Mouse (Mus musculus) yolk sac, embryonic 10.5 days (tissue): ENCODE measurements around the gene Mpp3.
A peak's percentile ranks its signal among the peaks of the same experiment; 100 is the strongest.
"Not testable (repeated sequence)": the region's sequence is repeated elsewhere in the genome, so short reads cannot be mapped to it uniquely, and the experiment has no call there.

Source experiments
- DNase-seq: peaks from one replicate; pipeline ENCODE4 v3.0.0-alpha.2; 2017; ENCODE audit warnings: low spot score

The Mpp3 gene

GRCm38 (mm10) chr11:102010140-102010539 lies 18.1 kb downstream of the Mpp3 start:
- DNase-seq = no peak

GRCm38 (mm10) chr11:102008954-102009637 lies 19.2 kb downstream of the Mpp3 start:
- DNase-seq = no peak

GRCm38 (mm10) chr11:102008372-102008771 lies 19.9 kb downstream of the Mpp3 start:
- no peak for DNase-seq

GRCm38 (mm10) chr11:102006688-102007087 lies 21.6 kb downstream of the Mpp3 start:
- DNase-seq = no peak

GRCm38 (mm10) chr11:102006271-102006670 lies 22.0 kb downstream of the Mpp3 start:
- DNase-seq = no peak

- DNase-seq = no peak
Observed at GRCm38 (mm10) chr11:102004251-102004650, 24.0 kb downstream of the Mpp3 start.

GRCm38 (mm10) chr11:101999466-101999865 lies 28.8 kb downstream of the Mpp3 start:
- DNase-seq = no peak

GRCm38 (mm10) chr11:101998258-101998657 lies 30.0 kb downstream of the Mpp3 start:
- DNase-seq = no peak

- DNase-seq = no peak
Observed at GRCm38 (mm10) chr11:101995938-101996337, 32.3 kb downstream of the Mpp3 start.

GRCm38 (mm10) chr11:101994100-101994499 lies 34.2 kb downstream of the Mpp3 start:
- no peak for DNase-seq

- DNase-seq = no peak
Observed at GRCm38 (mm10) chr11:101992411-101992810, 35.9 kb downstream of the Mpp3 start.

- no peak for DNase-seq
Observed at GRCm38 (mm10) chr11:101991813-101992212, 36.4 kb downstream of the Mpp3 start.

GRCm38 (mm10) chr11:101990244-101990643 lies 38.0 kb downstream of the Mpp3 start:
- no peak for DNase-seq

GRCm38 (mm10) chr11:101986913-101987312 lies 41.3 kb downstream of the Mpp3 start, which contains the start of gene Dusp3:
Gene Dusp3, minus strand, starts transcription at chr11:101987013.
- no peak for DNase-seq

GRCm38 (mm10) chr11:101985990-101986389 lies 42.3 kb downstream of the Mpp3 start:
- peak; percentile 74 for DNase-seq

GRCm38 (mm10) chr11:101985450-101985849 lies 42.8 kb downstream of the Mpp3 start:
- not testable (repeated sequence) for DNase-seq

- DNase-seq = peak; percentile 93
Observed at GRCm38 (mm10) chr11:101984054-101985025, 43.9 kb downstream of the Mpp3 start, which contains the start of gene Cfap97d1. Gene Cfap97d1, plus strand, starts transcription at chr11:101984279.

GRCm38 (mm10) chr11:101983431-101983921 lies 44.8 kb downstream of the Mpp3 start:
- DNase-seq = no peak

- no peak for DNase-seq
Observed at GRCm38 (mm10) chr11:101982981-101983411, 45.3 kb downstream of the Mpp3 start.

GRCm38 (mm10) chr11:101981850-101982249 lies 46.4 kb downstream of the Mpp3 start:
- no peak for DNase-seq

- DNase-seq = no peak
Observed at GRCm38 (mm10) chr11:101980603-101981157, 47.6 kb downstream of the Mpp3 start.

- DNase-seq = no peak
Observed at GRCm38 (mm10) chr11:101979140-101979539, 49.1 kb downstream of the Mpp3 start.
